Mouse (Mus musculus) cerebellum, adult 9-10 months (tissue): Measurements from ENCODE around the gene Prkd1.

ENCODE experiments used
- DNase-seq: peaks from one replicate; pipeline ENCODE4 v3.0.0; 2022

Gene Prkd1

GRCm38 (mm10) chr12:50314634-50315033 lies 334.3 kb downstream of the Prkd1 start:
- no peak for DNase-seq

DNA sequence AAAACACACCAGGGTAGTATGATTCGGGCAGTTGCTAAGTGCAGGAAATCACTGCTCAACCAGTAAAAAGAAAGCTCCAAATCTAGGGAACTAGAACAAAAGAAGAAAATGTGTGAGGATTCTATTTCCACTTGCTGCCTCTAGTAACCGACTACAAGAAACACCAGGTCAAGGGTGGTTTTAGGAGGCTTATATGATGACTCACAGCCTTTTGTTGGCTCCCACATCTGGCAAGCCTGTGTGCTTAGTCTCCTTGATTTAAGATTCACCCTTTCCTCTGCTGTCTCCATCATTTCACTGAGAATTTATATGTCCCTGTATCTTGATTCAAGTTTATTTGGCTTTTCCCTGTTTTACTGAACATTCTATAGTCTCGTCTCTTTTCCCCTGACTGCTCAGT lies 339.6 kb downstream of the Prkd1 start:
- no peak for DNase-seq

DNA sequence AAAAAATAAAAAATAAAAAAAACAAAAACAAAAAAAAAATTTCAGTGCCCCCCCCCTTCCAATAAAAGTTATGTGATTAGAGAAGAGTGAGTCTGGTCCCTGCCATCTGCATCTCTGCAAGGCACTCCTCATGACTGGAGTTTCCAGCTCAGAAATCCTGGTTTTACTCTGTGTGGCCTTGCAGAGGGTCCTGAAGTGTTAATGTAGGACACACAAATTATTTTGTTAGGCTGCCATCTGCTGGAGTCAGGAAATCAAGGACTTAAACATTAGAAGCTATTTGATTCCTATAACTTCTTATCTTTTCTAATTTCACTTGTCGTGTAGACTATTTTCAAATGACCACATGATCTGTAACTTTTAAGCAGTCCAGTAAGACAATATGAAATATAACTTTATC lies 347.6 kb downstream of the Prkd1 start:
- DNase-seq = no peak

DNA sequence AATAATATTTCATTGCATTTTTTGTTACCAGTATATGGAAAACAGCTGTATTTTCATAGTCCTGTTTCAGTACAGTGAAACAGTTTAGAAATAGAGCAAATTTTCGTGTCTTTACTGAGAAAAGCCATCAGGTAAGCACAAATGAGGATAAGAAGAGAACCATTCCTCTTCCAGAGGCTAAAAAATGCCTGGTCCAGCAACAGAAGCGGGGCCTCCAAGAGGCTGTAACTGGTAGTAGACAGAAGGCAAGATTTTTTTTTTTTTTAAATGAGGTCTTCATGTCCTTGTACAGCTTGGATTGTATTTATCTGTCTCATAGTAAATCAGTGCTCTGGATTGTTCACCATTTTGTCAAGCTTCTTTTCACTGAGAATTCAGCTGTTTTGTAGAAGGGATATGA lies 352.8 kb downstream of the Prkd1 start:
- DNase-seq = no peak

GRCm38 (mm10) chr12:50295549-50295948 lies 353.3 kb downstream of the Prkd1 start:
- DNase-seq = no peak

DNA sequence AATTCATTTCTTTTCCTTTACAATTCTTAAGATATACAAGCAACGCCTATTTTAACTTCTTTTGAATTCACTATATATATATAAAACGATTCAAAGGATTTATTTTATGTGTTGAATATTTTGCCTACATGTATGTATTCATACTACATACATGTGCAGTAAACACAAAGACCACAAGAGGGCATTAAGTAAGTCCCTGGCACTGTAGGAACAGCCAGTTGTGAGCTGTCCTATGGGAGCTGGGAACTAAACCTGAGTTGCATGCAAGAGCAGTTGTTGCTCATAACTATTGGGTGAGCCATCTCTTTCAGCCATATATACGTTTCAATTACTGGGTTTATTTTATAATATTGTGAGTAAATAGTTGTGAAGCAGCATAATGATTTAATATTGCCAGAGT lies 356.1 kb downstream of the Prkd1 start:
- no peak for DNase-seq
